Mouse (Mus musculus): ENCODE data around the gene Tacstd2. TPM values are rescaled to one million over a fixed set of nuclear protein-coding genes. Genes with fewer than 3 reads are reported as not detected.
A peak's percentile ranks its signal among the peaks of the same experiment; 100 is the strongest.
"Not testable (repeated sequence)": the region's sequence is repeated elsewhere in the genome, so short reads cannot be mapped to it uniquely, and the experiment has no call there.

Gene Tacstd2
- polyA plus RNA-seq, 1 experiment from 2014 or later, result 96.9 TPM

DNA sequence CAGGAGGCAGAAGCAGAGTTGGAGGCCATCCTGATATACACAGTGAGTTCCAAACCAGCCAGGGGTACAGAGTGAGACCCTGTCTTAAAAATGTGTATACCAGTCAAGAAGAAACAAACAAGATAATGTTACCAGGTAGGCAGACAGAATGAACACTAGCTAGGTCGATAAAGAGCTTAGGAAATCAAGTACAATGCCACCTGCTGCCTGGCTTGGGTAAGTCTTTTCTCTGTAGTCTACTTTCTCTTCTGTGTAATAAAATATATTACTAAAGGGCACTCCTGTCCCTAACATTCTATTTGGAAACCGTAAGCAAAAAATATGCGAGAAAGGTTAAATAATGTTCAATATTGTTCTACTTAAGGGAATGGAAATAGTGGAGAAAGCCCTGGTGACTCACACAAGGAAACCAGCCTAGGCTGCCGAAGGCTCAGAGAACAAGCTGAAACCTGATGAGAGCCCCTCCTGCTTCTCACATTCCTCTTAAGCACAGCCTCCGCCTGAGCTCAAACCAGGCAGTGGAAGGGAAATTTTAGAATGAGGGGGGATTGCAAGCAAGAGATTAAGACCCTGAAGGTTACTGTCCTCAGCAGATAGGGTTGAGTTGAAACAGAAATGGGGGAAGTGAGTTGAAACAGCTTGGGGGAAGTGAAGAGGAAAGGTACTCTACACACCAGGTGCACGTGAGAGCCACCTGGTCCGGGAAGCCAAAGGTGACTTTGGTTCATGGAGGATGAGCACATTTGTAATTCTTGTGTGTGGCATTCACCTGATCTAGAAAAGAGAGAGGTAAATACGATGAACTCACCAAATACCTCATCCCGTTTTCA, 4.4 kb downstream of the Tacstd2 start:
- Histone ChIP-seq H3K27me3 (ENCODE audit: control insufficient read depth, insufficient read depth, low read length) (peaks cover 42% of the 10 kb centered on the region), H3K4me3 (ENCODE audit: low read length) (no peak overlapping the region), H3K4me1 (ENCODE audit: control insufficient read depth, insufficient read depth, low read length) (peaks cover 4% of the 10 kb centered on the region; the same call in 1 of the 2 replicates), H3K27ac (ENCODE audit: low read depth, low read length) (peak overlapping the region; percentile 69; the same call in 1 of the 2 replicates), H3K9me3 (ENCODE audit: control insufficient read depth, low read length) (no peaks in the 10 kb centered on the region), H3K9ac (ENCODE audit: low read depth, low read length) (no peak overlapping the region), H3K36me3 (ENCODE audit: control insufficient read depth, insufficient read depth, low read length) (no peaks in the 10 kb centered on the region), H3K4me2 (replicated peaks; ENCODE audit: low read depth, low read length) (no peak overlapping the region)
- ATAC-seq (ENCODE audit: low FRiP score, low TSS enrichment), result no peak
- 43% methylated on average over 9 of the region's 9 CpGs for WGBS

DNA sequence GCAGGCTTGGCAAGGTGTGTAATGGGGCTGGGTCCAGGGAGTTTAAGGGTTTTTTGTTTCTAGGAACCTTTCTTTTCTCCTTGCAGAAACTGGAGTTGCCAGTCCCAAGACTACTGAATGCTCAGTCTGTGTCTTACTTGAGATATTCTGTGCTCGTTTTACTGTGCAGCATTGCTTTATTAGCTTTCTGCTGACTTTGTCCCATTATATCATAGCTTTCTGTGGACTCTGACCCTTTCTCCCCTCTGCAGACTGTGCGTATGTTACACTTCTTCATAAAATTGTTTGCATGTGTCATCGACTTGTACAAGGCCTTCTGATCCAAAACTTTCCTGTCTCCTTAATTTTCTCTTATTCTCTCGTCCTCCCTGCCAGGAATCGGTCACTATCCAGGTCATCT, 9.2 kb downstream of the Tacstd2 start:
- Histone ChIP-seq H3K9ac (ENCODE audit: low read depth, low read length) (no peak overlapping the region), H3K27me3 (ENCODE audit: control insufficient read depth, insufficient read depth, low read length) (0 out of 2 replicates have a peak, but pooled peaks cover under 1% of the 10 kb centered on the region), H3K9me3 (ENCODE audit: control insufficient read depth, low read length) (no peaks in the 10 kb centered on the region), H3K27ac (ENCODE audit: low read depth, low read length) (no peak overlapping the region), H3K36me3 (ENCODE audit: control insufficient read depth, insufficient read depth, low read length) (no peaks in the 10 kb centered on the region), H3K4me2 (replicated peaks; ENCODE audit: low read depth, low read length) (no peak overlapping the region), H3K4me3 (ENCODE audit: low read length) (no peak overlapping the region), H3K4me1 (ENCODE audit: control insufficient read depth, insufficient read depth, low read length) (no peaks in the 10 kb centered on the region)
- 91% methylated on average over 5 of the region's 5 CpGs for WGBS
- no peak for ATAC-seq (ENCODE audit: low FRiP score, low TSS enrichment)

DNA sequence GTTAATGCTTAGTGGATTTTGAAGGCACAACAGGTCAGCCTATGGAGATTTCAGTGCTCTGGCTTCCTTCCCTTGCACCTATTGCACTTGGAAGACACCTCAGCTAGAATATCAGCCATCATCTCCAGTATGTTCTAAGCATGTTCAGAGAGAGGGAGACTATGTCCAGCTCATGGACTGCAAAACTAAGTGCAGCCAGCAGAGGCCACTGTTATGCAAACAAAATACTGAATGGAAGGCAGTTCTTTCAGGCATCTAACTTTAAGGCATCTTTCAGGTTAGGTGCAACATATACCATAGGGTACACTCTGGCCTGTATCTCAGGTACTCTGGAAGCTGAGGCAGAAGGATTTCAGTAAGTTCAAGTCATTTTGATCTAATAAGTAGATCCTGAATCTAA, 24.8 kb downstream of the Tacstd2 start:
- 0 out of 2 replicates have a peak, but pooled peaks have one; percentile 28 for ATAC-seq (ENCODE audit: low FRiP score, low TSS enrichment)
- Histone ChIP-seq H3K9ac (ENCODE audit: low read depth, low read length) (no peak overlapping the region), H3K36me3 (ENCODE audit: control insufficient read depth, insufficient read depth, low read length) (no peaks in the 10 kb centered on the region), H3K27me3 (ENCODE audit: control insufficient read depth, insufficient read depth, low read length) (no peaks in the 10 kb centered on the region), H3K4me2 (replicated peaks; ENCODE audit: low read depth, low read length) (no peak overlapping the region), H3K9me3 (ENCODE audit: control insufficient read depth, low read length) (no peaks in the 10 kb centered on the region), H3K4me1 (ENCODE audit: control insufficient read depth, insufficient read depth, low read length) (no peaks in the 10 kb centered on the region), H3K27ac (ENCODE audit: low read depth, low read length) (no peak overlapping the region), H3K4me3 (ENCODE audit: low read length) (no peak overlapping the region)

DNA sequence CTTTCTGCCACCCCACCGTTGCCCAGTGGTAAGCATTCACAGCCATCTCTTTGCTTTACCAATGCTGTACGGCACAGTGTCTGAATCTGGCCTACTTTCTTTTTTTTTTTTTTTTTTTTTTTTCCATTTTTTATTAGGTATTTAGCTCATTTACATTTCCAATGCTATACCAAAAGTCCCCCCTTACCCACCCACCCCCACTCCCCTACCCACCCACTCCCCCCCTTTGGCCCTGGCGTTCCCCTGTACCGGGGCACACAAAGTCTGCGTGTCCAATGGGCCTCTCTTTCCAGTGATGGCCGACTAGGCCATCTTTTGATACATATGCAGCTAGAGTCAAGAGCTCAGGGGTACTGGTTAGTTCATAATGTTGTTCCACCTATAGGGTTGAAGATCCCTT, 33.7 kb downstream of the Tacstd2 start:
- 100% methylated on average over 2 of the region's 6 CpGs for WGBS

DNA sequence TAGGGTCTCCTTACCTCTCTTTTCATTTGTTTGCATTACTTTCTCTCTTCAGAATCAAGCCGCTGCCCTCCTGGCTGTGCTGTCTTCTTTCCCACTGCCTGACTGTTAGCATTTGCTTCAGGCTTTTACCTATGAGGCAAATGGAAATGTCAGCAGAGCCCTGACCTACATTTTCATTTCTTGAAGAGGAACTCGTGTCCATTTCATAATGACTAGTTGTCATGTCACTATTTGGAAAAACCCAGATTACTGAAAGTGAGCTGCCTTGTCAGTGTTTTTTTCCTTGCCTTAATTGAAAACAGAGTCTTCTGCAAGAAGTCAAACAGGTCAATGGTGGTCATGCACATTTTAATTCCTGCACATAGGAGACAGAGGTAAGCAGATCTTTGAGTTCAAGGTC, 43.8 kb downstream of the Tacstd2 start, which contains the start of gene Il23r:
Gene Il23r (minus strand): TSS at position 101 of the 400 bp plus-strand sequence.
- Histone ChIP-seq H3K9me3 (ENCODE audit: control insufficient read depth, low read length) (no peaks in the 10 kb centered on the region), H3K27me3 (ENCODE audit: control insufficient read depth, insufficient read depth, low read length) (no peaks in the 10 kb centered on the region), H3K9ac (ENCODE audit: low read depth, low read length) (no peak within 1 kb of the TSS), H3K36me3 (ENCODE audit: control insufficient read depth, insufficient read depth, low read length) (no peaks in the 10 kb centered on the region), H3K4me2 (replicated peaks; ENCODE audit: low read depth, low read length) (no peak within 1 kb of the TSS), H3K4me3 (ENCODE audit: low read length) (no peak within 1 kb of the TSS), H3K27ac (ENCODE audit: low read depth, low read length) (no peak within 1 kb of the TSS), H3K4me1 (ENCODE audit: control insufficient read depth, insufficient read depth, low read length) (no peaks in the 10 kb centered on the region)
- no peak for ATAC-seq (ENCODE audit: low FRiP score, low TSS enrichment)
- 84% methylated on average over 2 of the region's 2 CpGs for WGBS

More for the DNA sequence above, 33.7 kb downstream of the Tacstd2 start:
- H3K27ac ChIP-seq (ENCODE audit: low read depth, low read length); H3K9ac ChIP-seq (ENCODE audit: low read depth, low read length); H3K9me3 ChIP-seq (ENCODE audit: control insufficient read depth, low read length); H3K36me3 ChIP-seq (ENCODE audit: control insufficient read depth, insufficient read depth, low read length); H3K4me3 ChIP-seq (ENCODE audit: low read length); H3K27me3 ChIP-seq (ENCODE audit: control insufficient read depth, insufficient read depth, low read length); H3K4me2 ChIP-seq (replicated peaks; ENCODE audit: low read depth, low read length); ATAC-seq (ENCODE audit: low FRiP score, low TSS enrichment); H3K4me1 ChIP-seq (ENCODE audit: control insufficient read depth, insufficient read depth, low read length): not testable (repeated sequence)

Other genes starting within 250 kb of the Tacstd2 start
- gene Il12rb2, start 159.6 kb downstream of the Tacstd2 start, polyA plus RNA-seq (2014; fragmentation: Nextera tagmentation; extraction: Ambion mirVana), result 0.16 TPM in 1 of 2 replicates, not detected in the other
- gene Il23r, start 43.9 kb downstream of the Tacstd2 start, polyA plus RNA-seq (2014; fragmentation: Nextera tagmentation; extraction: Ambion mirVana), result not detected in 2 replicates